Mouse (Mus musculus) embryonic fibroblast, embryonic 13.5 days (primary cell): ENCODE results near the gene Krit1. TPM values are rescaled to one million over a fixed set of nuclear protein-coding genes. Genes with fewer than 3 reads are reported as not detected.
"Not testable (repeated sequence)": the region's sequence is repeated elsewhere in the genome, so short reads cannot be mapped to it uniquely, and the experiment has no call there.

Source experiments
- H3K27ac ChIP-seq: 2 replicates; pipeline ENCODE4 v1.5.1; 2012; ENCODE audit warnings: low read length, control low read depth, inconsistent platforms; ENCODE audit not compliant: insufficient read depth
- H3K4me1 ChIP-seq: 2 replicates; pipeline ENCODE4 v1.6.1; 2011; ENCODE audit warnings: low read length; ENCODE audit not compliant: control insufficient read depth, insufficient read depth
- H3K4me3 ChIP-seq: 2 replicates; pipeline ENCODE4 v1.5.1; 2011; ENCODE audit warnings: mild to moderate bottlenecking, control low read depth, low read length; ENCODE audit not compliant: insufficient read depth
- CTCF ChIP-seq: IDR thresholded peaks from 2 replicates; pipeline ENCODE4 v1.5.1; 2011; ENCODE audit warnings: mild to moderate bottlenecking, control low read depth, low read length, moderate library complexity, borderline replicate concordance; ENCODE audit not compliant: insufficient read depth
- POLR2A ChIP-seq: IDR thresholded peaks from 2 replicates; pipeline ENCODE4 v1.6.1; 2011; ENCODE audit warnings: low read depth, mild to moderate bottlenecking, control low read depth, low read length, moderate library complexity
- polyA plus RNA-seq: library from polyadenylated mRNA; stranded (reverse); fragments of >200 nt; gene quantifications from 2 replicates; pipeline ENCODE4 v1.2.4, GENCODE M21; 2011; ENCODE audit warnings: low read depth; ENCODE audit not compliant: missing spikeins, insufficient read length

Gene Krit1
- 62.7 and 68.8 TPM in 2 replicates for polyA plus RNA-seq

GRCm38 (mm10) chr5:3802433-3803291, at the start of gene Krit1, which contains the start of gene Ankib1:
Gene Krit1 (plus strand): TSS chr5:3803184.
Gene Ankib1 (minus strand): TSS chr5:3802925.
- Histone ChIP-seq H3K4me3 (peak within 1 kb of the TSS; percentile 88), H3K4me1 (no peaks in the 10 kb centered on the region), H3K27ac (peak within 1 kb of the TSS; percentile 75)
- peak; percentile 61 for TF ChIP-seq POLR2A
- TF ChIP-seq CTCF, result no peak

- H3K4me3 ChIP-seq, result no peak overlapping the region
- TF ChIP-seq CTCF (no peak), POLR2A (no peak)
- H3K27ac ChIP-seq, result no peak overlapping the region
- H3K4me1 ChIP-seq, result no peaks in the 10 kb centered on the region; the same call in 1 of the 2 replicates
Measured at GRCm38 (mm10) chr5:3771512-3771911, 31.5 kb upstream of the Krit1 start.

- Histone ChIP-seq H3K27ac (no peak overlapping the region), H3K4me3 (no peak overlapping the region), H3K4me1 (no peaks in the 10 kb centered on the region; the same call in 1 of the 2 replicates)
- TF ChIP-seq CTCF (no peak), POLR2A (no peak)
Measured at GRCm38 (mm10) chr5:3772017-3772416, 31.0 kb upstream of the Krit1 start.

GRCm38 (mm10) chr5:3782670-3783069, 20.3 kb upstream of the Krit1 start:
- Histone ChIP-seq H3K4me3 (no peak overlapping the region), H3K27ac (no peak overlapping the region), H3K4me1 (no peaks in the 10 kb centered on the region)
- TF ChIP-seq CTCF (no peak), POLR2A (no peak)

- Histone ChIP-seq H3K4me1 (no peaks in the 10 kb centered on the region), H3K27ac (no peak overlapping the region), H3K4me3 (no peak overlapping the region)
- TF ChIP-seq POLR2A (no peak), CTCF (no peak)
Measured at GRCm38 (mm10) chr5:3783947-3784681, 18.9 kb upstream of the Krit1 start.

GRCm38 (mm10) chr5:3784751-3785496, 18.1 kb upstream of the Krit1 start:
- TF ChIP-seq POLR2A, result no peak
- no peak for TF ChIP-seq CTCF
- Histone ChIP-seq H3K4me1 (no peaks in the 10 kb centered on the region), H3K4me3 (no peak overlapping the region), H3K27ac (no peak overlapping the region)

GRCm38 (mm10) chr5:3787548-3787947, 15.4 kb upstream of the Krit1 start:
- H3K4me1 ChIP-seq, result no peaks in the 10 kb centered on the region
- peak overlapping the region; percentile 65; the same call in 1 of the 2 replicates for H3K27ac ChIP-seq
- TF ChIP-seq POLR2A (no peak), CTCF (no peak)
- H3K4me3 ChIP-seq, result no peak overlapping the region

GRCm38 (mm10) chr5:3791048-3791447, 11.9 kb upstream of the Krit1 start:
- TF ChIP-seq POLR2A (no peak), CTCF (no peak)
- Histone ChIP-seq H3K27ac (no peak overlapping the region), H3K4me1 (no peaks in the 10 kb centered on the region), H3K4me3 (no peak overlapping the region)

- not testable (repeated sequence) for H3K4me3 ChIP-seq, H3K27ac ChIP-seq, H3K4me1 ChIP-seq
Measured at GRCm38 (mm10) chr5:3797101-3797500, 5.9 kb upstream of the Krit1 start.

- not testable (repeated sequence) for H3K4me1 ChIP-seq, H3K4me3 ChIP-seq, H3K27ac ChIP-seq
Measured at GRCm38 (mm10) chr5:3798656-3799055, 4.3 kb upstream of the Krit1 start.
